Mouse (Mus musculus) left cerebral cortex, postnatal 10 days (tissue): ENCODE measurements around the gene Slc22a12. TPM values are rescaled to one million over a fixed set of nuclear protein-coding genes. Genes with fewer than 3 reads are reported as not detected.

ENCODE experiments used
- DNase-seq, 2 experiments: peaks; one replicate each; pipeline ENCODE4 v3.0.0; 2021 to 2022; ENCODE audit warnings: low spot score in 2 of 2, mixed read lengths in 1 of 2; ENCODE audit errors: extremely low spot score in 1 of 2
- intact Hi-C: fragments of 180-260 bp; cut with DNase I; formaldehyde crosslinking; loops from one replicate; pipeline ENCODE4 v1.15.1; 2025
- total RNA-seq, 2 experiments: library from RNA; stranded (reverse); gene quantifications; 2 replicates each; pipeline ENCODE4 v1.2.3; 2021

Slc22a12 gene
- total RNA-seq, result under 1 TPM; 0.28 to 0.51 TPM

- intact Hi-C loops, result no loop called here
- no peak for DNase-seq
Measured at GRCm38 (mm10) chr19:6542367-6543034, at the start of gene Slc22a12. Gene Slc22a12 (minus strand): TSS chr19:6543032.

DNA sequence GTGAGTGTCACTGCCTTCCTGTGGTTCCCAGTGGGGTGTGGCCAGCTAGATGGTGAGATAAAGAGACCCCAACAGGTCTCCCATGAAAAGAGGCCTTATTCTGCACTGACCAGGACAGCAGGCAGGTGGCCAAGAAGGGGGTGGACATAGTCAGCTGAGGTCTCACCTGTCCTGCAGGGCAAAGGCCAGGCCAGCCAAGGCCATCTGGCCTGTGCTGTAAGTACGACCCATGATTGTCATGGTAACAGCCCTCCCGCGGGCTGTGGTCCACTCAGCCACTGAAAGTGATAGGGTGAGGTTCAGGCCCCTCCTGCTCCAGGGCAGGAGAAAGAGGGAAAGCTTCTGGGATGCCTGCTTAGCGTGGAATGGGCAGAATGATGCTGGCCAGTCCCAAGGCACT, 29.2 kb upstream of the Slc22a12 start:
- intact Hi-C loops, result no loop called here
- DNase-seq, result peak in 1 of 2 experiments; percentile 39

GRCm38 (mm10) chr19:6571476-6571875, 28.6 kb upstream of the Slc22a12 start:
- peak in 1 of 2 experiments; percentile 7 for DNase-seq
- intact Hi-C loops, result no loop called here

GRCm38 (mm10) chr19:6569561-6569960, 26.7 kb upstream of the Slc22a12 start:
- intact Hi-C loops, result no loop called here
- DNase-seq, result no peak

GRCm38 (mm10) chr19:6569021-6569420, 26.2 kb upstream of the Slc22a12 start:
- intact Hi-C loops, result no loop called here
- no peak for DNase-seq

DNA sequence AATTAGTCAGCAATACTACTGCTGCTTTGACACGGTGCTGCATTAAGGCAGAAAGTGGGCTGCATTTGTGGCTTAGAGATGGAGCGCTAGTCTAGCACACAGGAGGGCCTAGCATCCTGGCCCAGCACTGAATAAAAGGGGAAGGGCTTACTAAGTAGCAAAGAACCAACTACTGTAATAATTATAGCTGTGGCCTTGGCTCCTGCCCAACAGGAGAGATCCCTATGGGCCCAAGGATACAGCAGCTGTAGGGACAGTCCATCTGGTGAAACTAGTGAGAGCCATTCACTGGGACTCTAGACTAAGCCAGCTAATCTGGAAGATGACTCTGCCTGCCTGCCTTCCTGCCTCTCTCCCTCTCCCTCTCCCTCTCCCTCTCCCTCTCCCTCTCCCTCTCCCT, 23.6 kb upstream of the Slc22a12 start:
- intact Hi-C loops, result no loop called here
- DNase-seq, result peak in 1 of 2 experiments; percentile 48

DNA sequence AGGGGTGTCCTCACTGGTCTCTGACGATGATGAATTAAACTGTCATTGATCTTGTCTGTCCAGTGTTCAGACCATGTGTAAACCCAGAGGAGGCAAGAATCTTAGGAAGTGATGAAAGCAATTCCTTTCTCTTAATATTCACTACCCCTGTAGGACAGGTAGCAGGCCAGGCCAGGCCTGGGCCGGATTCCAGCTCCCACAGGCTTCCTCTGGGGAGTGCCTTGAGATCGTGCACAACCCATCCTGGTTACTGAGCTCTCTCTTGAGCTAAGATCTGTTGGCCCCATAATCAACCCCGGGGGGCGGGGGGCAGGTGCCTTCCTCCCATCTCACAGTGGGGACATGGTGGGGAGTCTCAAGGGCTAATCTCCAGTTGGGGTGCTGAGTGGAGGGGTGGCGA, 22.3 kb upstream of the Slc22a12 start:
- intact Hi-C loops, result no loop called here
- peak in 1 of 2 experiments; percentile 11 for DNase-seq

GRCm38 (mm10) chr19:6560246-6560815, 17.5 kb upstream of the Slc22a12 start:
- intact Hi-C loops, result no loop called here

GRCm38 (mm10) chr19:6559576-6559975, 16.7 kb upstream of the Slc22a12 start:
- peak in 1 of 2 experiments; percentile 4 for DNase-seq
- intact Hi-C loops, result no loop called here

More at GRCm38 (mm10) chr19:6560246-6560815, 17.5 kb upstream of the Slc22a12 start:
- DNase-seq, result peak in 1 of 2 experiments; percentile 3

- intact Hi-C loops, result no loop called here
Measured at GRCm38 (mm10) chr19:6553819-6554582, 11.2 kb upstream of the Slc22a12 start.

DNA sequence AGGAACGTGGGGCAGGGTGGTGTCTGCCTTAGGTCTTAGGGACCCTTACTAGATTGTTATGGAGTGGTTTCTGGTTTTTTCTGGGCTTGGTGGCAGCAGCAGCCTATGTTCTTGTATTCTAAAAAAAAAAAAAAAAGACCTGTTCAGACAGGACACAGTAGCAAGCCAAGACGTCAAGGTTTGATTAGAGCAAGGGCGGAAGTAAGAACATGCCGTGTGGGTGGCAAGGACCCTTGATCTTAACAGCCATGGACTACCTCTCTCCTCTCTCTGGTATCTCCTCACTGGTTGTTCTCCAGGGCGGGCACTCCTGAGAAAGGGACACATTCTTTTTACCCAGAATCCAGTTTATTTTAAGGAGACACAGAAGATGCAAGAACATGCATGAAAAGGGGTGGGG, 10.3 kb upstream of the Slc22a12 start:
- no peak for DNase-seq
- intact Hi-C loops, result no loop called here

More at GRCm38 (mm10) chr19:6553819-6554582, 11.2 kb upstream of the Slc22a12 start:
- DNase-seq, result peak in 1 of 2 experiments; percentile 63

DNA sequence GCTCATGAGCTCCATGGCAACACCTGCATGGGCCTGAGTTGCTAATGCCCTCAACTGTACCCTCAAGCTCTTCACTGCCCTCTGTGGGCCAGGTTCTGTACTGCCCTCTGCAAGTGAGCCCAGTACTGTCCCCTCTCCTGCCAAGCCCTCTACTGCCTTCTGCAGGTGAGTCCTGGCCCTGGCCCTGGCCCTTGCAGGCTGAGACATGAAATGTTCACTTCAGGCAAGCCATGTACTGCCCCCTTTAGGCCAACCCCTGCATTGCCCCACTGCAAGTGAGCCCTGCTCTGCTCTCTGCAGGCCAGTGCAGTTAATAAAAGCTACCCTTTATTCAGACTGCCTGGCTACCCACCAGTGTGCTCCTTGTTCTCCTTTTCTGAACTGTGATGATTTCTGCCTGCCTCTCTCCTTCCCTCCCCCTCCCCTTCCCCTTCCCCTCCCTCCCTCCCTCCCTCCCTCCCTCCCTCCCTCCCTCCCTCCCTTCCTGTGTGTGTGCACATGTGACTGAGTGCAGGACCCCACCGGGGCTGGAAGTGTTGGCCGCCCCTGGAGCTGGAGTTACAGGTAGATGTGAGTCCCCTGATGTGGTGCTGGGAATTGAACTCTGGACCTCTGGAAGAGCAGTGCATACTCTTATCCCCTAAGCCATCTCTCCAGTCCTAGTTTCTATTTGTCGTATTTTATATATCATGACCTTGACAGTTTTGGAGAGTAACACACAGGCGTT, 9.6 kb upstream of the Slc22a12 start:
- intact Hi-C loops, result no loop called here
- DNase-seq, result peak in 1 of 2 experiments; percentile 78

DNA sequence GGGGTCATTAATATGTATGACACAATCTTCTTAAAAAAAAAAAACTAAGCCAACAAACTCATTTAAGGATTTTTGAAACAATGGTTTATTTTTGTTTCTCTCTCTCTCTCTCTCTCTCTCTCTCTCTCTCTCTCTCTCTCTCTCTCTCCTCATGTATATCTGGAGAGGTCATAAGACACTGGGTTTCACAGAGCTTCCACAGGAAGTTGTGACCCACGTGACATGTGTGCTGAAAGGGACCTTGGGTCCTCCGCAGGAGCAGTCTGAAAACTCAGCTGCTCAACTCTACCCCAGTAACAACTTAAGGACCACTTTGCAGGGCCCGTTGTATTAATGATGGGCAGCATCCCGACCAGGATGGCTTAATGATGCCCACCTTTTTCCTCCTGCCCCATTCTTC, 8.4 kb upstream of the Slc22a12 start:
- intact Hi-C loops, result no loop called here
- DNase-seq, result no peak

DNA sequence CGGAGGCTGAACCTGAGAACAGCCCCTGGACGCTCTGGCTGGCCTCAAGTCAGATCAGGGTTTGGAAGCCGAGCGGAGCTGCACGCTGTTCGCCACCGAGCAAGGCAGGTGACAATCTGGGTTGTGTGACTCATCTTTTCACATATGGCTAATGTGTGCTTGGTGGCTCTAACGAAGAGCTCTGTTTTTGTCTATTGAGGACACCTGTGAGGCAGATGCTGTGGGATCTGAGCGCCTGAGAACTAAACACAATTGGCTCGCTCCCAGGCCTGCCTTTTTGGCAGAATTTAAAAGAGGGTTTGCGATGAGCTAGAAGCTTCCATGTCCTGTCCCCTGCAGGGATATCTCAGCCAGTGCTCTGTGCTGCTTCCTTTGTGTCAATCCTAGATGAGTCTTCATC, 6.7 kb upstream of the Slc22a12 start:
- peak in 1 of 2 experiments; percentile 75 for DNase-seq
- intact Hi-C loops, result no loop called here

GRCm38 (mm10) chr19:6548431-6549410, 5.9 kb upstream of the Slc22a12 start:
- peak in 1 of 2 experiments; percentile 72 for DNase-seq
- intact Hi-C loops, result no loop called here

DNA sequence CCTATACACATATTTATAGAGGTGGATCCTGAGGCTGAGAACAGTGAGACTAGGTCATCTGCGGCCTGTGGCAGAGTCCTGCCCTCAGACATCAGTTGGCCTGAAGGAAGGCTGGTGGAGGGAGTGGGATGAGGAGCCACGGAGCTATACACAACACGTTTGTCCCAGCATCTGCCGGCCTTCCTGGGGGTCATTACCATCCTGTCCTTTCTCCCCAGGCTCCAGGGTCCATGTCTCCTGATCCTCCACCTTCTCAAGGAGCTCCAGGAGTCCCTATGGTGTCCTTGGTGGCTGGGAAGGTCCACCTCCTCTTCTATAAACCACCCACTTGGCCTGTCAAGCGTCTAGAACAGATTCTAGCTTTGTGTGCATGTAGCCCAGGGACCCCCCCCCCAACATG, 5.0 kb upstream of the Slc22a12 start:
- DNase-seq, result no peak
- intact Hi-C loops, result no loop called here

DNA sequence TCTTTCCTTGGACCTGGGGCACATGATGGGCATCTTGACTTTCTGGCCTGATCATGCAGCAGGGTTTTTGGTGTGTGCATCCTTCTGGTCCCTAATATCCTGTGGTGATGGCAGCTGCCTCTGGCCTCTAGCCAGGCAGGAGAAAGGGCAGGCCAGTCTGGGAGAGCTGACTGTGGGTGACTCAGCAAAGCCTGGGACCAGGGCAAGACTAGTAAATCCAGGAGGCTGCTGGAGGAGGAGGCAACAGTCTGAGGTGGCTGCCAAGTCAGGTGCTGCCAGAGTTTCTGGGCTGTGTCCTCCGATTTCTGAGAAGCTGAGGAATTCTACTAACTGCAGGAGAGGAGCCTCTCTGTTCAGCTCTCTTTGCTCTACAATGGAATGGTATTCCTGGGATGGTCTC, 3.3 kb upstream of the Slc22a12 start:
- peak in 1 of 2 experiments; percentile 65 for DNase-seq
- intact Hi-C loops, result no loop called here

DNA sequence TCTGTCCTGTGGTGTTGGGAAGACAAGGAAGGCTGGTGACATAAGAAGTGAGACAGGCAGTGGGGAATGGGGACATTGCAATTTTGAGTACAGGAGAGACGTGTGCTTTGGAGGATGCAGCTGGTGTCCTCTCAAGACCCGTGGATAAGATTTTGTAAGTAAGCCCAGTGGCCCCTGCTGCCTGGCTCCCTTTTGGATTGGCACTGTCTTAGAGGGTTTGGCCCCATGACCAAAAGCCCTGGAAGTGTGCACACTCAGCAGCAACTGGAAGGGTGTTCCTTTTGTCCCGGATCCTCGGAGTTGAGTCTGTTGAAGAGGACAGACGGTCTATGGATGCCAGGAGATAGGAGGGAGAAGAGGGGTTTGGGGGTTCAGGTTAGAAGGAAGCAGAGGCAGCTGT, 2.6 kb upstream of the Slc22a12 start:
- DNase-seq, result no peak
- intact Hi-C loops, result no loop called here
